Mouse (Mus musculus) limb, embryonic 13.5 days (tissue): ENCODE measurements around the gene Tmprss2. TPM values are rescaled to one million over a fixed set of nuclear protein-coding genes. Genes with fewer than 3 reads are reported as not detected.
A peak's percentile ranks its signal among the peaks of the same experiment; 100 is the strongest.
"Not testable (repeated sequence)": the region's sequence is repeated elsewhere in the genome, so short reads cannot be mapped to it uniquely, and the experiment has no call there.

Source experiments
- ATAC-seq: fragments of 200-750 bp; cut with Nextera tagmentation; 2 replicates; pipeline ENCODE4 v1.8.0; 2017; ENCODE audit warnings: low read depth, moderate number of reproducible peaks, moderate TSS enrichment; ENCODE audit not compliant: low FRiP score
- H3K27ac ChIP-seq: fragments of 300-500 bp; sonication (generic); 2 replicates; pipeline ENCODE4 v1.5.1; 2015; ENCODE audit warnings: inconsistent platforms, mild to moderate bottlenecking, moderate library complexity
- H3K27me3 ChIP-seq: fragments of 300-500 bp; sonication (generic); 2 replicates; pipeline ENCODE4 v1.6.1; 2015; ENCODE audit warnings: mild to moderate bottlenecking, inconsistent platforms
- H3K36me3 ChIP-seq: fragments of 300-500 bp; sonication (generic); 2 replicates; pipeline ENCODE4 v1.6.1; 2015; ENCODE audit warnings: inconsistent platforms, mild to moderate bottlenecking, moderate library complexity
- H3K4me1 ChIP-seq: fragments of 300-500 bp; sonication (generic); 2 replicates; pipeline ENCODE4 v1.6.1; 2015; ENCODE audit warnings: inconsistent platforms
- H3K4me2 ChIP-seq: fragments of 300-500 bp; sonication (generic); replicated peaks from 2 replicates; pipeline ENCODE4 v1.6.1; 2015; ENCODE audit warnings: inconsistent platforms, mild to moderate bottlenecking, moderate library complexity
- H3K4me3 ChIP-seq: fragments of 300-500 bp; sonication (generic); 2 replicates; pipeline ENCODE4 v1.5.1; 2015; ENCODE audit warnings: moderate library complexity, mild to moderate bottlenecking, inconsistent platforms
- H3K9ac ChIP-seq: fragments of 300-500 bp; sonication (generic); 2 replicates; pipeline ENCODE4 v1.6.1; 2015; ENCODE audit warnings: mild to moderate bottlenecking, inconsistent platforms
- H3K9me3 ChIP-seq: fragments of 300-500 bp; sonication (generic); 2 replicates; pipeline ENCODE4 v1.6.1; 2016; ENCODE audit warnings: inconsistent platforms
- WGBS: fragments of 180-500 bp; shearing (Covaris S2); methylation state at CpG from one replicate; pipeline ENCODE4 v1.1.7; 2015; 5-methylcytosine and 5-hydroxymethylcytosine counted together
- polyA plus RNA-seq: library from polyadenylated mRNA; unstranded; fragments of >200 nt; fragmentation: Nextera tagmentation; extraction: Ambion mirVana; gene quantifications from 2 replicates; pipeline ENCODE4 v1.2.1, GENCODE M21; 2015

Gene Tmprss2
- polyA plus RNA-seq, 1 experiment from 2014 or later = 1.4 TPM

DNA sequence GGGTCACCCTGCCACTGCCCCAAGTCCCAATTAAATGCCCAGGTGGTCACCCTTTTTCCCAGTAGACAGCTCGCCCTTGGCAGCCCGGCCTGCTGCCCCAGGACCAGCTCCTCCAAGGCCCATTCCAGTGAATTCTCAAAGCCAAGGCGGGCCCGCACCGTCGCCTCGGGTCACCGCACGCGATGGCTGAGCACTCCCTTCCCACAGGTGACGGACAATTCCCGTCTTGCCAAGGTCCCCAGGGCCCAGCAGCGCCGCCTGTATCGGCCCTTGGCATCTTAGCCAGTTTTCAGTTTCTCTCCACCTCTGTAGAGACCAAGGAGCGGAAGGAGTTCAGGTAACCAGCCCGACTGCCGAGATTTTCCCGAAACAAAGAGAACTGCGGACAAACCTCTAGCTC lies 749 bp downstream of the Tmprss2 start:
- 0 out of 2 replicates have a peak overlapping the region, but pooled peaks have one; percentile 50 for H3K9ac ChIP-seq
- peaks cover 59% of the 10 kb centered on the region for H3K27me3 ChIP-seq

DNA sequence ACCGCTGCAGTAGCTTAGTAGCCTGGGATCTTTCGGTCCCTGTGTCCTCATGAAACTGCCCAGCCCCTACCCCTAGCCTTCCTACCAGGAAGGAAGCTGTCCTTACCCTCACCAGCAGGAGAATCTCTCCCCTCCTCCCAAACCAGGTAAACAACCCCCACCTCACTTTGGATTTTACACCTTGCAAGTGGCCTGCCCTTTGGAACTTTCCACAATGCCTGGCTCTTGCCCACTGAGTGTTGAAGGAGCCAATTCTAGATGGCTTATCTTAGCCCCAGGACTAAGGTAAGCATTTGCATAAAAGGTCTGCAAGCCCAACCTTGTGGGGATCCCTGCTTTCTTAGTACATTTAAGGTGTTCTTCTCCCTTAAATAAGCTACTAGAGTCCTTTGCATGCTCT lies 1.3 kb downstream of the Tmprss2 start:
- Histone ChIP-seq H3K4me3 (0 out of 2 replicates have a peak overlapping the region, but pooled peaks have one; percentile 41), H3K4me2 (peak overlapping the region; percentile 68; the same call in 1 of the 2 replicates), H3K27me3 (peaks cover 59% of the 10 kb centered on the region), H3K4me1 (peaks cover 13% of the 10 kb centered on the region), H3K9me3 (no peaks in the 10 kb centered on the region), H3K36me3 (no peaks in the 10 kb centered on the region), H3K9ac (no peak overlapping the region), H3K27ac (no peak overlapping the region)
- no peak for ATAC-seq
- WGBS = 86% methylated on average over 2 of the region's 2 CpGs

More for the DNA sequence above, 749 bp downstream of the Tmprss2 start:
- peak overlapping the region; percentile 41 for H3K4me3 ChIP-seq
- H3K36me3 ChIP-seq = no peaks in the 10 kb centered on the region
- WGBS = 5% methylated on average over 20 of the region's 20 CpGs
- H3K4me1 ChIP-seq = peaks cover 13% of the 10 kb centered on the region
- H3K27ac ChIP-seq = no peak overlapping the region
- no peak for ATAC-seq
- peak overlapping the region; percentile 68 for H3K4me2 ChIP-seq
- H3K9me3 ChIP-seq = no peaks in the 10 kb centered on the region

- Histone ChIP-seq H3K27me3 (peaks cover 56% of the 10 kb centered on the region), H3K36me3 (no peaks in the 10 kb centered on the region), H3K9ac (no peak overlapping the region), H3K9me3 (no peaks in the 10 kb centered on the region), H3K27ac (no peak overlapping the region), H3K4me2 (no peak overlapping the region), H3K4me3 (no peak overlapping the region), H3K4me1 (peaks cover 13% of the 10 kb centered on the region)
- no peak for ATAC-seq
- WGBS = 97% methylated on average over 1 of the region's 1 CpGs
Observed at GRCm38 (mm10) chr16:97607956-97608355, 3.0 kb downstream of the Tmprss2 start.

DNA sequence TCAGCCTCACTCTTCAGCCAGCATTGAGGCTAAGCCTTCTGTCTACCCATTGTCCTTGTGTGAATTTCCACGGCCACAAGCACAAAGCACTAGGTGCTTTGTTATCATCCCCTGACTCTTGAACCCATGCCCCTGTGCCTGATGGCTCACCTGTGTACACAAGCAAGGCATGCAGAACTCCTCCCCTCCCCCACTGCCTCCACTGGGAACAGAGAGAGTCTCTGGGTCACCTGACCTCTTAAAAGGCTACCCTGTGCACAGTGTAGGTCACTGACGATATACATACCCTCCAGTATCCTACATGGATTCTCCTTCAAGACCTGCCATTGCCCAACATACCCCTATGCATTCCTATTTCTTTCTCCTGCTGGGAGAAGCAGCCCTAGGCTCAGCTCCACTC lies 4.2 kb downstream of the Tmprss2 start:
- peaks cover 13% of the 10 kb centered on the region for H3K4me1 ChIP-seq
- no peak overlapping the region for H3K4me3 ChIP-seq
- WGBS = 64% methylated on average over 2 of the region's 2 CpGs
- H3K4me2 ChIP-seq = no peak overlapping the region
- no peak overlapping the region for H3K27ac ChIP-seq
- ATAC-seq = no peak
- H3K9ac ChIP-seq = no peak overlapping the region
- no peaks in the 10 kb centered on the region for H3K36me3 ChIP-seq
- peaks cover 46% of the 10 kb centered on the region for H3K27me3 ChIP-seq
- no peaks in the 10 kb centered on the region for H3K9me3 ChIP-seq

DNA sequence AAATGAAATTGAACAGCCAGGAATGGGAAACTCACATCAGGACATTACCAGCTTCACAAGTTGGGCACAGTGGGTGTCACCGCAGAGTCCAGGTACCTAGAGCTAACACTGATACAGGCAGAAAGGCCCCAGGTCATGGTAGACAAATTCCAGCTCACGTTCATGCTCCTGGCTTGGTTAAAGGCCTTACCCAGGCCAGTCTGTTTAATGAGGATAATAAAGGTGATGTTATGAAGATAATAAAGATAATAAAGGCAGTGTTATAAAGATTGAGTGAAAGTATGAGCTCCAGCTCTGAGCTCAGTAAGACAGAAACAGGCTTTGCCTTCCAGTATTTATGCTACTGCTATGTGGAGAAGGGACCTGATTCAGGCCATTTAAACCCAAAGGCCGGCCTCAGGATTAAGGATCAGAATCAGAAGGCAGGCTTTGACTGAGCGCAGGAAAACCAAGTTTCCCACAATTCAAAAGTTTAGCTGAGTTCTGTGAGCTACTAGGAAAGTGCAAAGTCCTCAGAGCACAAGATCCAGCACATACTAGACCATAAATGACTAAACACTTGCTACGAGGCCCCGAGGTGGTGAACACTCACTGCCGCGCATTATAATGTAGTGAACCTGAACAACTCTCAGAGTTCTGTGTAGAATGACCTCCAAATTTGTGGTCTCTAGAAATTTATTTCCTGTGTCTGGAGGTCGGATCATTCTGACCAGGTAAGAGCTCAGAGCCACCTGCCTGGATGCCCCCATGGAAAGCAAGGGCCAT lies 4.9 kb downstream of the Tmprss2 start:
- no peak overlapping the region for H3K27ac ChIP-seq
- WGBS = 83% methylated on average over 9 of the region's 9 CpGs
- H3K9ac ChIP-seq = no peak overlapping the region
- H3K4me3 ChIP-seq = no peak overlapping the region
- H3K9me3 ChIP-seq = no peaks in the 10 kb centered on the region
- no peaks in the 10 kb centered on the region for H3K36me3 ChIP-seq
- no peak overlapping the region for H3K4me2 ChIP-seq
- peaks cover 11% of the 10 kb centered on the region for H3K4me1 ChIP-seq
- peaks cover 39% of the 10 kb centered on the region for H3K27me3 ChIP-seq
- no peak for ATAC-seq

GRCm38 (mm10) chr16:97602256-97602655 lies 8.7 kb downstream of the Tmprss2 start:
- Histone ChIP-seq H3K4me1 (no peaks in the 10 kb centered on the region), H3K27ac (no peak overlapping the region), H3K4me2 (no peak overlapping the region), H3K4me3 (no peak overlapping the region), H3K36me3 (no peaks in the 10 kb centered on the region), H3K27me3 (peaks cover 1% of the 10 kb centered on the region; the same call in 1 of the 2 replicates), H3K9ac (no peak overlapping the region), H3K9me3 (no peaks in the 10 kb centered on the region)
- WGBS = 55% methylated on average over 1 of the region's 1 CpGs
- ATAC-seq = no peak; the same call in 1 of the 2 replicates

DNA sequence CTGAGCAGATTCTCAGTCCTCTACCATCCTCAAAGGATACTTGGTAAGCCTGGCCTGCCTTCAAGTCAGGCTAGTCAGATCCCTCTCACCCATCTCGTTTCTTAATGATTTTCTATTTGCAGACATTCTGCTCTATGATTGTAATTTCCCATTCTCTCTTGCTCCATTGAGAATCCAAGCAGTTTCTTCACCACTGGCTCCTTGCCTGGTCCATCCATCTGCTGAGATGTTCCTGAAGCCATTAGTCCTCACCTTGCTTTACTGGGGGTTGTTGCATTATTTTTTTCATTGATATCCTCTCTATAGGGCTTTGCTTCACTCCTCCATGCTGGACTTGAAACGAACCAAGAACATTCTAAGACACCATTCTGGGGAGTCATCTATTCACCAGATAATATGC lies 10.4 kb downstream of the Tmprss2 start:
- Histone ChIP-seq H3K9me3 (no peaks in the 10 kb centered on the region), H3K36me3 (no peaks in the 10 kb centered on the region), H3K4me3 (no peak overlapping the region), H3K9ac (no peak overlapping the region), H3K4me1 (no peaks in the 10 kb centered on the region), H3K27me3 (no peaks in the 10 kb centered on the region), H3K27ac (no peak overlapping the region), H3K4me2 (no peak overlapping the region)
- no peak for ATAC-seq
- 65% methylated on average over 2 of the region's 2 CpGs for WGBS

GRCm38 (mm10) chr16:97598046-97598445 lies 12.9 kb downstream of the Tmprss2 start:
- Histone ChIP-seq H3K4me3 (no peak overlapping the region), H3K9me3 (no peaks in the 10 kb centered on the region), H3K4me1 (no peaks in the 10 kb centered on the region), H3K9ac (no peak overlapping the region), H3K4me2 (no peak overlapping the region), H3K27ac (no peak overlapping the region), H3K27me3 (no peaks in the 10 kb centered on the region), H3K36me3 (no peaks in the 10 kb centered on the region)
- WGBS = 70% methylated on average over 2 of the region's 2 CpGs
- ATAC-seq = no peak

- Histone ChIP-seq H3K4me3 (no peak overlapping the region), H3K4me2 (no peak overlapping the region), H3K4me1 (no peaks in the 10 kb centered on the region), H3K36me3 (no peaks in the 10 kb centered on the region), H3K27me3 (no peaks in the 10 kb centered on the region), H3K9ac (no peak overlapping the region), H3K27ac (no peak overlapping the region), H3K9me3 (no peaks in the 10 kb centered on the region)
- whole genome bisulfite sequencing = 74% methylated on average over 4 of the region's 4 CpGs
- no peak for ATAC-seq
Observed at GRCm38 (mm10) chr16:97593816-97594509, 17.0 kb downstream of the Tmprss2 start.

DNA sequence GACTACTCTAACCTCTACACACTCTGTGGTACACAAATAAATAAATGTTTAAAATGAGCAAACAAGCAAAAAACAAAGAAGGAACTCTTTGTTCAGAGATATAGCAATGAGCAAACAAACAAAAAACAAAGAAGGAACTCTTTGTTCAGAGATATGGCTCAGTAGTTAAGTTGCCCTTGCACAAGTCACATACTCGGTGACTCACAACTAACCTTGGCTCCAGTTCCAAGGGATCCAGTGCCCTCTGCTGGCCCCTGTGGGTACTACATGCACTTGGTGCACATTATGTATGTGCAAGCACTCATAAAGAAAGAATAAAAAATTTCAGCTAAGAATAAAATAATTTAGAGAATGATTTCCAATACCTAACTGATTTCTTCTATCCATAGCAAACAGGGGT lies 17.9 kb downstream of the Tmprss2 start:
- H3K27ac ChIP-seq = no peak overlapping the region
- H3K36me3 ChIP-seq = no peaks in the 10 kb centered on the region
- no peak overlapping the region for H3K4me2 ChIP-seq
- H3K9ac ChIP-seq = no peak overlapping the region
- H3K27me3 ChIP-seq = no peaks in the 10 kb centered on the region
- no peak for ATAC-seq
- WGBS = 17% methylated on average over 1 of the region's 1 CpGs
- no peaks in the 10 kb centered on the region for H3K9me3 ChIP-seq
- H3K4me3 ChIP-seq = no peak overlapping the region
- no peaks in the 10 kb centered on the region for H3K4me1 ChIP-seq

- WGBS = 88% methylated on average over 2 of the region's 2 CpGs
- no peak overlapping the region for H3K27ac ChIP-seq
- H3K36me3 ChIP-seq = no peaks in the 10 kb centered on the region
- no peak overlapping the region for H3K4me3 ChIP-seq
- H3K4me2 ChIP-seq = no peak overlapping the region
- no peak for ATAC-seq
- H3K27me3 ChIP-seq = no peaks in the 10 kb centered on the region
- no peak overlapping the region for H3K9ac ChIP-seq
- H3K4me1 ChIP-seq = no peaks in the 10 kb centered on the region
- H3K9me3 ChIP-seq = no peaks in the 10 kb centered on the region
Observed at GRCm38 (mm10) chr16:97591512-97591911, 19.5 kb downstream of the Tmprss2 start.

DNA sequence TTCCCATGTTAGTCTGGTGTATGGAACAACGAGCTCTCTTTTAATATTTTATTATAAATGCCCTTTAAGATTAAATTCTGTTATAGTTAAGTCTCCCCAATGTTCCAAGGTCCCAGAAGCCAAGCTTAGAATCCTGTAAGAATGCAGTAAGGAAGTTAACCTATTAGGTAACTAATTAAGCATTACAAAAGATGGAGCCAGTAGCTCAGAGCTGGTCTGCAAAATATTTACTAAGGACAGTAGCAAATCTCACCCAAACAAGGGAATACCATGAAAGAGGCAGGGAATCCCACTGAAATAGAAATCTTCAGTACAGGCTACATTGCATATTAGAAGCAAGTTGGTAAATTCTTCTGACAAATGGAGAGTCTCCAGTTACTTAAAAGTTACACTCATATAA lies 28.1 kb downstream of the Tmprss2 start:
- WGBS = 89% methylated on average over 1 of the region's 1 CpGs
- ATAC-seq, H3K36me3 ChIP-seq, H3K4me2 ChIP-seq, H3K9me3 ChIP-seq, H3K4me1 ChIP-seq, H3K27me3 ChIP-seq, H3K27ac ChIP-seq, H3K4me3 ChIP-seq, H3K9ac ChIP-seq: not testable (repeated sequence)
